Mouse (Mus musculus) retina, postnatal 7 days (tissue): ENCODE measurements around the gene Crybb2.
A peak's percentile ranks its signal among the peaks of the same experiment; 100 is the strongest.
"Not testable (repeated sequence)": the region's sequence is repeated elsewhere in the genome, so short reads cannot be mapped to it uniquely, and the experiment has no call there.

ENCODE experiments used
- DNase-seq: peaks from one replicate; pipeline ENCODE4 v3.0.0-alpha.2; 2012; ENCODE audit warnings: low read depth, low spot score

Crybb2 gene

GRCm38 (mm10) chr5:113070017-113070416 is at the start of gene Crybb2:
TSS of gene Crybb2 (minus strand) at chr5:113070117.
- no peak for DNase-seq

GRCm38 (mm10) chr5:113119291-113119690 is 49.4 kb upstream of the Crybb2 start:
- no peak for DNase-seq

GRCm38 (mm10) chr5:113118695-113119094 is 48.8 kb upstream of the Crybb2 start:
- no peak for DNase-seq

GRCm38 (mm10) chr5:113117361-113117760 is 47.4 kb upstream of the Crybb2 start:
- DNase-seq: no peak

GRCm38 (mm10) chr5:113115896-113116295 is 46.0 kb upstream of the Crybb2 start:
- DNase-seq: no peak

GRCm38 (mm10) chr5:113114264-113115225 is 44.6 kb upstream of the Crybb2 start:
- no peak for DNase-seq

GRCm38 (mm10) chr5:113113120-113113519 is 43.2 kb upstream of the Crybb2 start:
- no peak for DNase-seq

GRCm38 (mm10) chr5:113111336-113111735 is 41.4 kb upstream of the Crybb2 start:
- DNase-seq: no peak

GRCm38 (mm10) chr5:113110929-113111328 is 41.0 kb upstream of the Crybb2 start:
- no peak for DNase-seq

GRCm38 (mm10) chr5:113109651-113110050 is 39.7 kb upstream of the Crybb2 start:
- DNase-seq: not testable (repeated sequence)

GRCm38 (mm10) chr5:113108165-113108764 is 38.3 kb upstream of the Crybb2 start:
- DNase-seq: no peak

GRCm38 (mm10) chr5:113107709-113108108 is 37.8 kb upstream of the Crybb2 start:
- no peak for DNase-seq

- DNase-seq: no peak
Observed at GRCm38 (mm10) chr5:113106594-113106993, 36.7 kb upstream of the Crybb2 start.

GRCm38 (mm10) chr5:113105481-113105880 is 35.6 kb upstream of the Crybb2 start:
- no peak for DNase-seq

- DNase-seq: no peak
Observed at GRCm38 (mm10) chr5:113105035-113105434, 35.1 kb upstream of the Crybb2 start.

GRCm38 (mm10) chr5:113102455-113102854 is 32.5 kb upstream of the Crybb2 start:
- no peak for DNase-seq

GRCm38 (mm10) chr5:113101457-113101856 is 31.5 kb upstream of the Crybb2 start:
- no peak for DNase-seq

GRCm38 (mm10) chr5:113100422-113100821 is 30.5 kb upstream of the Crybb2 start:
- DNase-seq: no peak

GRCm38 (mm10) chr5:113099546-113099945 is 29.6 kb upstream of the Crybb2 start:
- peak; percentile 85 for DNase-seq

- no peak for DNase-seq
Observed at GRCm38 (mm10) chr5:113097551-113097950, 27.6 kb upstream of the Crybb2 start.

- no peak for DNase-seq
Observed at GRCm38 (mm10) chr5:113095456-113095855, 25.5 kb upstream of the Crybb2 start.

- DNase-seq: no peak
Observed at GRCm38 (mm10) chr5:113092406-113092805, 22.5 kb upstream of the Crybb2 start.

- DNase-seq: peak; percentile 34
Observed at GRCm38 (mm10) chr5:113091162-113091561, 21.2 kb upstream of the Crybb2 start.
